Mouse (Mus musculus): ENCODE results near the gene Miga1. TPM values are rescaled to one million over a fixed set of nuclear protein-coding genes. Genes with fewer than 3 reads are reported as not detected.

The Miga1 gene
- polyA plus RNA-seq, 1 experiment from 2014 or later, result 18.8 TPM

DNA sequence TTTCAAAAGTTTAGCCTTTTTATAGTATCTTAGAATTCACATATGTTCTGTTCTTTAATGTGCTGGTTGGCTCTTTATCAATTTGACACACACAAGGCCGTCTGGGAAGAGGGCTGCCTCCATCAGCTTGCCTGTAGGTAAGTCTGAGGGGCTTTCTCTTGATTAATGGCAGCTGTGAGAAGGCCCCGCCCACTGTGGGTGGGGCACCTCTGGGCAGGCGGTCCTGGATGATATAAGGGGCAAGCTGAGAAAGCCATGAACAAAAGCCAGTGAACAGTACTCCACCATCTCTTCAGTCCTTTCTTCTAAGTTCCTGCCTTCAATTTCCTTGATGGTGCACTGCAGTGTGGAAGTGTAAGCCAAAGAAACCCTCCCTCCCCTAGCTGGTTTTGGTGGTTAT lies 58.1 kb downstream of the Miga1 start:
- H3K36me3 ChIP-seq, result peaks cover 50% of the 10 kb centered on the region
- ATAC-seq (ENCODE audit: insufficient number of reproducible peaks, low FRiP score), result no peak
- H3K4me3 ChIP-seq, result no peak overlapping the region
- no peak overlapping the region for H3K27ac ChIP-seq (ENCODE audit: poor library complexity, severe bottlenecking)
- no peak overlapping the region for H3K4me2 ChIP-seq
- no peaks in the 10 kb centered on the region for H3K27me3 ChIP-seq (replicated peaks)
- 37% methylated on average over 3 of the region's 3 CpGs for WGBS
- no peak overlapping the region for H3K9ac ChIP-seq
- H3K4me1 ChIP-seq (replicated peaks), result no peaks in the 10 kb centered on the region; the same call in 1 of the 2 replicates
- H3K9me3 ChIP-seq (replicated peaks), result no peaks in the 10 kb centered on the region

DNA sequence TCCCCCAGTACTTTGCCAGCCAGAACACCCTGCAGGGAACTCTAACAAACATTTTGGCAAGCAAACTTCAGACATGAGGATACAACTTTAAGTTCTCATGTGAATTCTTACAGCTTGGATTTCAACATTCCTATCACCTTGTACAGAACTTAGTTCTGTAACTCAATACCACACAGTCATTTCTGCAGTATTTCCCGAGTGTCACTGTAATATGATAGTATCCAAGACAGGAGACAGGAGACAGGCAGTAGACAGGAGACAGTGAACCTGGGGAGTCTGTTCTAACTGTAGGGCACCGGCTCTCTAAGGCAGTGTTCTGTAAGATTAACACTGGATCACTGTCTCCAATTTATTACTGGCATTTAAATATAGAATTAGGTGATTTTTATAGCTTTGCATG lies 61.8 kb downstream of the Miga1 start:
- Histone ChIP-seq H3K27me3 (replicated peaks) (no peaks in the 10 kb centered on the region), H3K4me1 (replicated peaks) (peaks cover 4% of the 10 kb centered on the region), H3K9ac (no peak overlapping the region), H3K36me3 (peaks cover 29% of the 10 kb centered on the region), H3K4me3 (no peak overlapping the region), H3K4me2 (no peak overlapping the region), H3K9me3 (replicated peaks) (no peaks in the 10 kb centered on the region), H3K27ac (ENCODE audit: poor library complexity, severe bottlenecking) (peak overlapping the region; percentile 7; the same call in 1 of the 2 replicates)
- 28% methylated on average over 2 of the region's 2 CpGs for WGBS
- ATAC-seq (ENCODE audit: insufficient number of reproducible peaks, low FRiP score), result no peak

DNA sequence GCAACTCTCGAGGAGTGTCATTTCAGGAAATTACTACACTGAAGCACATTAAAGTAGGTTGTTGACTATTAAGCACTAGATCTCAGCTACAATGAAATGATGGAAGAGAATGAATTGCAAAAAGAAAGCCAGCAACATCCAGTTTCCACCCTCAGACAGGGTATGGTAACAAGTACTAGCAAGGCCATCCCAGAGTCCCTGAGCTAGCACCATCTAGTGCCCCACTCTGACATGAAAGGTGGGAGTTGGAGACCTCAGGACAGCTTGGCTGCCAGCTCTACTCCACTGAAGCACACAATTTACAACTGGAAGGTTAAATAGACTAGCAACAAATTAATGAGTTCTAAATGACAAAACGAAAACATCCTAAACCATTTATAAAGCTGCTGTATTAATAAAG lies 62.3 kb downstream of the Miga1 start:
- no peak for ATAC-seq (ENCODE audit: insufficient number of reproducible peaks, low FRiP score)
- Histone ChIP-seq H3K9me3 (replicated peaks) (no peaks in the 10 kb centered on the region), H3K9ac (no peak overlapping the region), H3K27me3 (replicated peaks) (no peaks in the 10 kb centered on the region), H3K4me3 (no peak overlapping the region), H3K4me2 (no peak overlapping the region), H3K27ac (ENCODE audit: poor library complexity, severe bottlenecking) (peak overlapping the region; percentile 7; the same call in 1 of the 2 replicates), H3K4me1 (replicated peaks) (peaks cover 9% of the 10 kb centered on the region), H3K36me3 (peaks cover 28% of the 10 kb centered on the region)
- WGBS, result 91% methylated on average over 2 of the region's 2 CpGs

DNA sequence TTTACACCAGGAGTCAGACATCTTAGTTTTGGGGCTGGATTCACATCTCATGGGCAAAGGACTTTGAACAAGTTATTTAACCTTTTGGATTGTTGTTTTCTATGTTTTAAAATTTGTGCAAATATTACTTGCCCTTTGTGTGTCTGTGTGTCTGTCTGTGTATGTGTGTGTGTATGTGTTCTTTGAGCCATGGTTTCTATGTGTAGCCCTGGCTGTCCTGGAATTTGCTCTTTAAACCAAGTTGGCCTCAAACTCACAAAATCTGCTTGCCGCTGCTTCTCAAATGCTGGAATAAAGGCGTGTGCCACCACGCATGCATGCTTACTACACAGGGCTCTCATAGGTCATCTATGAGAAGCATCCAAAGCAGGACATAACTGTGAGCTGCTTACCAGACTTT lies 63.3 kb downstream of the Miga1 start:
- Histone ChIP-seq H3K9ac (no peak overlapping the region), H3K36me3 (peaks cover 19% of the 10 kb centered on the region), H3K4me3 (no peak overlapping the region), H3K4me1 (replicated peaks) (peaks cover 17% of the 10 kb centered on the region), H3K9me3 (replicated peaks) (no peaks in the 10 kb centered on the region), H3K27me3 (replicated peaks) (no peaks in the 10 kb centered on the region), H3K27ac (ENCODE audit: poor library complexity, severe bottlenecking) (no peak overlapping the region), H3K4me2 (no peak overlapping the region)
- ATAC-seq (ENCODE audit: insufficient number of reproducible peaks, low FRiP score), result no peak
- 95% methylated on average over 3 of the region's 3 CpGs for WGBS

DNA sequence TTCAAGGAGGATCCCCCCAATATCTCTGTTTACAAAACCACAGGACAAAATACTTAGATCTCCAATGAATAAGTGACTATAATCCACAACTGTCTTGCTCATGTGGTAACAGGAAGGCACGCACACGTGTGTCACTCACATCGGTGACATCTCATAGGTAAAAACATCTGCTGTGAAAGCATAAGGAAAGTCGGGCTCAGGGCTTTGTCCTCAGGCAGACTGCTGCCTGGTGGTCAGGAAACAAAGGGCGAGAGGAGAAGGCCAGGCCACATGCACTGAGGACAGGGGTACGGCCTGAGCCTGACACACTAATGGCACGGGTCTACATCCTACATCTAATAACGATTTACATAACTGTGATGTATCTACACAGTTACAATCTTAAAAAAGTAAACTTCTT lies 65.2 kb downstream of the Miga1 start:
- WGBS, result 82% methylated on average over 8 of the region's 8 CpGs
- Histone ChIP-seq H3K9me3 (replicated peaks) (no peaks in the 10 kb centered on the region), H3K4me2 (no peak overlapping the region), H3K27me3 (replicated peaks) (no peaks in the 10 kb centered on the region), H3K9ac (no peak overlapping the region), H3K4me1 (replicated peaks) (peaks cover 25% of the 10 kb centered on the region), H3K36me3 (peaks cover 13% of the 10 kb centered on the region), H3K4me3 (no peak overlapping the region), H3K27ac (ENCODE audit: poor library complexity, severe bottlenecking) (no peak overlapping the region)
- ATAC-seq (ENCODE audit: insufficient number of reproducible peaks, low FRiP score), result no peak

DNA sequence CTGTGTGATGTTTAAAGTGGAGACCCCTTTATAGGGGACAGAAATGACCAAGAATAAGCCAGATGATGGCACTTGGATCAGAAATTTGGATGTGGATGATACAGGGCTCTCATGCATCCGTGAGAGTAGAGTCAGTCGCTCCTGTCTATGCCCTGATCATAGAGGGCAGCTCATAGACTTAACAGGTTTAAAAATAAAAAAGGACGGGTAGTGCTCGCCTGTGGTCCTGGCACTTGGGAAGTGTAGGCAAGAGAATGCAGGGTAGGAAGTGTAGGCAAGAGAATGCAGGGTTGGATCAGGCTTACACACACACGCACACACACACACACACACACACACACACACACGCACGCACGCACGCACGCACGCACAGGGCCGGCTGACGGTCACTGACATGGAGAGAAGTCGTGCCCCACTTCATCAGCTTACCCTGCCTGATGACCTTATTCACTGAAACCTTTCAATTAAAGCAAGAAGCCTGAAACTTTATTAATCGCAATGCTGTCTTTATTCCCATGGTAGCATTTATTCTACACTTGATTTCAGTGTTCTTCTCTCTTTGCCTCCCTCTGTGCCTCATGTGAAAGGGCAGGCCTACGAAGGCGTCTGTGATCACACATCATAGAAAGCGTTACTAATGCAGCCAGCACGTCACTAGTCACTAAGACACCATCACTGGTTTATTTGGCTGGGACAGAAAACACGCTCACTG lies 67.1 kb downstream of the Miga1 start:
- Histone ChIP-seq H3K4me1 (replicated peaks) (peaks cover 34% of the 10 kb centered on the region), H3K36me3 (peaks cover 13% of the 10 kb centered on the region), H3K27me3 (replicated peaks) (no peaks in the 10 kb centered on the region), H3K27ac (ENCODE audit: poor library complexity, severe bottlenecking) (peak overlapping the region; percentile 66), H3K9me3 (replicated peaks) (no peaks in the 10 kb centered on the region), H3K4me2 (no peak overlapping the region), H3K9ac (0 out of 2 replicates have a peak overlapping the region, but pooled peaks have one; percentile 3), H3K4me3 (no peak overlapping the region)
- ATAC-seq (ENCODE audit: insufficient number of reproducible peaks, low FRiP score), result no peak
- WGBS, result 72% methylated on average over 20 of the region's 20 CpGs

DNA sequence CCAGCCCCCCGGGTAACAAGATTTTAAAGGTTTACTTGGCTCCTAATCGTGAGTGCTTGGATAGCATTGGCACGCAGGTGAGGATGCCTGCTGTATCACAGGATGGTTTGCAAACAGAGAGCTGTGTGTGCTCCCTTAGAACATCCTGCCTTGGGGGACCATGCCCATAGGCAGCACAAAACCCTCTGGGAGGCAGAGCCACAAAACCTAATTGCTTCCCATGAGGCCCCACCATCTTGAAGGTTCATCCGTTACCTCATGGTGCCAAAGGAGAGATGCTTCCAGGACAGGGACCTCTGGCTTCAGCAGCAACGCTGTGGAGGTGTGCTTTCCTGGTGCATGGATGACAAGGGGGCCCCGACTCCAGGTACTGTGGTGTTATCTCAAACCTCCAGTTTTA lies 68.3 kb downstream of the Miga1 start:
- H3K9me3 ChIP-seq (replicated peaks), result no peaks in the 10 kb centered on the region
- peaks cover 11% of the 10 kb centered on the region for H3K36me3 ChIP-seq
- H3K9ac ChIP-seq, result peak overlapping the region; percentile 10; the same call in 1 of the 2 replicates
- H3K4me1 ChIP-seq (replicated peaks), result peaks cover 34% of the 10 kb centered on the region
- peak overlapping the region; percentile 36; the same call in 1 of the 2 replicates for H3K27ac ChIP-seq (ENCODE audit: poor library complexity, severe bottlenecking)
- WGBS, result 69% methylated on average over 6 of the region's 6 CpGs
- H3K4me2 ChIP-seq, result 0 out of 2 replicates have a peak overlapping the region, but pooled peaks have one; percentile 5
- no peak for ATAC-seq (ENCODE audit: insufficient number of reproducible peaks, low FRiP score)
- H3K27me3 ChIP-seq (replicated peaks), result no peaks in the 10 kb centered on the region
- no peak overlapping the region for H3K4me3 ChIP-seq

DNA sequence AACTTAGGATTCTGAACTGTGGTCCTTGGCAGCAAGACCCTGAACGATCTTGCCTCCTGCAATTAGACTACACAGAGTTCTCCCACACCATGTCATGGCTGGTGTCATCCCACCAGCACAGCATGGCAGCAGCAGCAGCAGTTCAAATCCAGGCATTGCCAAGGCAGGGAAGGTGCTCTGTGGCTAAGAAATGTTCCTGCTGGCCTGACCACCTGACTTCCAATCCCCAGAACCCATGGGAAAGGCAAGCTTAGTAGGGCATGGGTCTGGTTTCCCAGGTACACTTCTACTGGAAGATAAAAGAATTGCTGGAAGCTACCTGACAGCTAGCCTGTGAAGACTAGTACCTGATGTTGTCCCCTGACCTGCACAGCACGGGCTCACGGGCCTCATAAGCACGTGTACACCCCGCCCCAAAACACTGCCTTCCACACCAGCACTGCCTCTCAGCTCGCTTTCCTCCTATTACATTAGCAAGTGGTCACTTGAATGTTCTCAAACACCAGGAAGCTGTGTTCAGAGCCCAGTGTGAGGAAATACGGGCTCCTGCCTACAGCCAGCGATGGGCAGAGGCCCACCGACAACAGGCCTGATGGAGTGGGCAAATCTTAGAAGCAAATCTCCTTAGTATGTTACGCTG lies 69.0 kb downstream of the Miga1 start:
- H3K9me3 ChIP-seq (replicated peaks), result no peaks in the 10 kb centered on the region

DNA sequence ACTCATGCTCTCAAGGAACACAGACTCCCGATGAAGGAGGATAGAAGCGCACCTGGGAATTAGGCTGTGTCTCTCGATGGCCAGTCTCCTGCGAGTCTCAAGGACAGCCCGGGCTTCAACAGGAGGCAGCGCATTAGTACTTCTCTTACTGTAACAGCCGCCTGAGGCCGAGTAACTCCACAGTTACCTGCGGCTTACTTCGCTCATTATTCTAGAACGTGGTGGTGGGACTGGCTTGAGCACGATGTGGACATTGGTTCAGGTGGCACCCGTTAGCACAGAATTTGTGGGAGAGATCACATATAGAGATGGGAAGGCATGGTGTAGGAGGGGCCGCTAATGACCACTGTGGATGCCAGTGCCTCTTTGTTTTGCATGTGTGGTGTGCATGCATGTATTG lies 72.1 kb downstream of the Miga1 start:
- no peak overlapping the region for H3K27ac ChIP-seq (ENCODE audit: poor library complexity, severe bottlenecking)
- 85% methylated on average over 14 of the region's 14 CpGs for WGBS

More for the DNA sequence above, 69.0 kb downstream of the Miga1 start:
- Histone ChIP-seq H3K4me2 (no peak overlapping the region), H3K4me1 (replicated peaks) (peaks cover 40% of the 10 kb centered on the region), H3K4me3 (no peak overlapping the region), H3K36me3 (peaks cover 6% of the 10 kb centered on the region; the same call in 1 of the 2 replicates), H3K27ac (ENCODE audit: poor library complexity, severe bottlenecking) (no peak overlapping the region), H3K9ac (no peak overlapping the region), H3K27me3 (replicated peaks) (no peaks in the 10 kb centered on the region)
- 80% methylated on average over 10 of the region's 10 CpGs for WGBS
- ATAC-seq (ENCODE audit: insufficient number of reproducible peaks, low FRiP score), result no peak

DNA sequence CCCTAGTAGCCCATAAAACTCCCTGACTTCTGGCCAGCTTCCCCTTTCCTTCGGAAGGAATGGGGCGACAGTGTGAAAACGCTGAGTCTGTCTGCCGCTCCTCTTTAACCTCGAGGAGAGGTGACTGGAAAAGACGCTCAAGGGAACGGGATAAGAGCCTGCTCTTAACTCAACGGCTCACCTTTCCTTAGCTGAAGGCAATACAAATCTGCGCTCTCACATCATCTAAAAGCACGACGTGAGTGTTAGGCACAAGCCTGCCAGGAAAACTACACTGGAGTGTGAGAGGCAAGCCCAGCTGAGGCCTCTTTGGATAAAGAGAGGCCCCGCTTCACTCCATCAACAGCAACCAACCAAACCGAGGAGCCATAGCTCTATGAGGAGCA lies 74.2 kb downstream of the Miga1 start, which contains the start of gene Nexn:
Gene Nexn, minus strand, starts transcription at position 315 of the 386 bp plus-strand sequence.
- Histone ChIP-seq H3K27ac (ENCODE audit: poor library complexity, severe bottlenecking) (peak within 1 kb of the TSS; percentile 100), H3K9me3 (replicated peaks) (no peaks in the 10 kb centered on the region), H3K4me3 (peak within 1 kb of the TSS; percentile 94), H3K27me3 (replicated peaks) (no peaks in the 10 kb centered on the region), H3K36me3 (no peaks in the 10 kb centered on the region), H3K4me1 (replicated peaks) (peaks cover 42% of the 10 kb centered on the region), H3K4me2 (peak within 1 kb of the TSS; percentile 77), H3K9ac (peak within 1 kb of the TSS; percentile 99)
- WGBS, result 2% methylated on average over 13 of the region's 13 CpGs
- ATAC-seq (ENCODE audit: insufficient number of reproducible peaks, low FRiP score), result 0 out of 2 replicates have a peak, but pooled peaks have one; percentile 10

More for the DNA sequence above, 72.1 kb downstream of the Miga1 start:
- Histone ChIP-seq H3K4me1 (replicated peaks) (peaks cover 39% of the 10 kb centered on the region), H3K36me3 (0 out of 2 replicates have a peak, but pooled peaks cover under 1% of the 10 kb centered on the region), H3K4me3 (no peak overlapping the region), H3K9ac (no peak overlapping the region), H3K27me3 (replicated peaks) (no peaks in the 10 kb centered on the region), H3K4me2 (no peak overlapping the region), H3K9me3 (replicated peaks) (no peaks in the 10 kb centered on the region)
- no peak for ATAC-seq (ENCODE audit: insufficient number of reproducible peaks, low FRiP score)

DNA sequence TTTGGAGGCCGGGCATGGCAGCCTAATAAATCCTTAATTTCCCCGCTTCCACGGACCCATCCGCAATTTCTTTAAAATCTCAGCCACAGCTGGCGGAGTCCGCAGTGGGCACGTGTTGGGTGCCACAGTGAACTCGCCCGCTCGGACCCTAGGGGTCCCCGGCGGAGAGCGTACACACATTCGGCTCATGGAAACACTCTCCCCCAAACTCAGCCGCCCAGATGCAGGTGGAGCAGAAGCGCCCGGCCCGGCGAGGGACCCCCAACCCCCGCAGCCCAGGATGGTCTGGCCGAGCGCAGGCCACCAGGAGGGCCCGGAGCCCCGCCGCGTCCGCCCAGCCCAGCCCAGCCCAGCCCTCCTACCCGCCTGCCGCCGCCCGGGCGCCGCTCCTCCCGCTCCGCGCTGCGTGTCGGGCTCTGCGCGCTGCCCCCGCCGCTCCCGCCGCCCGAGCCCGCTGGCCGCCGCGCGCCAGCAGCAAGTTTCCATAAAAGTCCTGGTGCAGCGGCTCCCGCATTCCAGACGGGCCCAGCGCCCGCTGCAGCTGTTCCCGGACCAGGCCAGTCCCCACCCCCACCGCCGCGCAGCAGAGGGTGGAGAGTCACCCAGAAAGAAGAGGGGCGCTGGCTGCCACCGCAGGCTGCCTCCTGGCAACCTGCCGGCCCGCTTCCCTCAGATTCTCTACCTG lies 74.7 kb downstream of the Miga1 start:
- under 1% methylated on average over 57 of the region's 63 CpGs for WGBS
- Histone ChIP-seq H3K9me3 (replicated peaks) (no peaks in the 10 kb centered on the region), H3K4me3 (peak overlapping the region; percentile 94), H3K36me3 (no peaks in the 10 kb centered on the region), H3K27ac (ENCODE audit: poor library complexity, severe bottlenecking) (peak overlapping the region; percentile 100), H3K27me3 (replicated peaks) (no peaks in the 10 kb centered on the region), H3K4me2 (peak overlapping the region; percentile 77), H3K4me1 (replicated peaks) (peaks cover 41% of the 10 kb centered on the region), H3K9ac (peak overlapping the region; percentile 99)
- peak; percentile 85 for ATAC-seq (ENCODE audit: insufficient number of reproducible peaks, low FRiP score)

Data from heart, embryonic 12.5 days (tissue).